Mouse (Mus musculus) kidney, postnatal 0 days (tissue): Measurements from ENCODE around the gene 1700016C15Rik. TPM values are rescaled to one million over a fixed set of nuclear protein-coding genes. Genes with fewer than 3 reads are reported as not detected.
A peak's percentile ranks its signal among the peaks of the same experiment; 100 is the strongest.

ENCODE experiments used
- ATAC-seq: fragments of 200-750 bp; cut with Nextera tagmentation; replicated peaks from 2 replicates; pipeline ENCODE4 v1.8.0; 2017; ENCODE audit warnings: low read depth, moderate number of reproducible peaks, moderate TSS enrichment, moderate library complexity; ENCODE audit not compliant: low FRiP score
- DNase-seq: peaks from one replicate; pipeline ENCODE4 v3.0.0-alpha.2; 2016; ENCODE audit warnings: low spot score
- H3K27ac ChIP-seq: fragments of 300-500 bp; sonication (generic); 2 replicates; pipeline ENCODE4 v1.5.1; 2014; ENCODE audit warnings: mild to moderate bottlenecking
- H3K27me3 ChIP-seq: fragments of 300-500 bp; sonication (generic); 2 replicates; pipeline ENCODE4 v1.6.1; 2014; ENCODE audit warnings: low read length, mixed read lengths; ENCODE audit not compliant: insufficient read depth
- H3K36me3 ChIP-seq: fragments of 300-500 bp; sonication (generic); 2 replicates; pipeline ENCODE4 v1.6.1; 2014; ENCODE audit warnings: low read length, mixed read lengths; ENCODE audit not compliant: insufficient read depth
- H3K4me1 ChIP-seq: fragments of 300-500 bp; sonication (generic); replicated peaks from 2 replicates; pipeline ENCODE4 v1.6.1; 2014; ENCODE audit warnings: antibody characterized with exemption, low read length, mixed read lengths; ENCODE audit not compliant: insufficient read depth
- H3K4me2 ChIP-seq: fragments of 300-500 bp; sonication (generic); 2 replicates; pipeline ENCODE4 v1.6.1; 2014; ENCODE audit warnings: mild to moderate bottlenecking, low read length, moderate library complexity, mixed read lengths
- H3K4me3 ChIP-seq: fragments of 300-500 bp; sonication (generic); replicated peaks from 2 replicates; pipeline ENCODE4 v1.5.1; 2014; ENCODE audit warnings: low read depth, low read length
- H3K9ac ChIP-seq: fragments of 300-500 bp; sonication (generic); 2 replicates; pipeline ENCODE4 v1.6.1; 2014; ENCODE audit warnings: low read depth, low read length
- H3K9me3 ChIP-seq: fragments of 300-500 bp; sonication (generic); replicated peaks from 2 replicates; pipeline ENCODE4 v1.6.1; 2016; ENCODE audit warnings: low read length, inconsistent platforms, mixed read lengths
- CTCF ChIP-seq: IDR thresholded peaks from 2 replicates; pipeline ENCODE4 v1.5.1; 2016; ENCODE audit warnings: antibody characterized with exemption, low read depth, mild to moderate bottlenecking, moderate library complexity
- WGBS: fragments of 180-500 bp; shearing (Covaris S2); extraction: QIAGEN DNeasy Blood & Tissue Kit; methylation state at CpG from one replicate; pipeline ENCODE4 v1.1.7; 2014; 5-methylcytosine and 5-hydroxymethylcytosine counted together
- polyA plus RNA-seq: library from polyadenylated mRNA; unstranded; fragments of >200 nt; fragmentation: Nextera tagmentation; extraction: Ambion mirVana; gene quantifications from 2 replicates; pipeline ENCODE4 v1.2.1, GENCODE M21; 2015

Gene 1700016C15Rik
- 6.3 and 9.1 TPM in 2 replicates for polyA plus RNA-seq

GRCm38 (mm10) chr1:177729043-177730024 is at the start of gene 1700016C15Rik:
1700016C15Rik (plus strand) TSS chr1:177729814.
- no peaks in the 10 kb centered on the region for H3K9me3 ChIP-seq
- DNase-seq (no peak), ATAC-seq (no peak)
- H3K27ac ChIP-seq: no peak within 1 kb of the TSS
- H3K4me2 ChIP-seq: no peak within 1 kb of the TSS
- H3K27me3 ChIP-seq: no peaks in the 10 kb centered on the region
- H3K4me3 ChIP-seq: no peak within 1 kb of the TSS
- no peak for TF ChIP-seq CTCF
- 72% methylated on average over 11 of the region's 11 CpGs for WGBS
- H3K9ac ChIP-seq: no peak within 1 kb of the TSS
- no peaks in the 10 kb centered on the region for H3K4me1 ChIP-seq
- no peaks in the 10 kb centered on the region for H3K36me3 ChIP-seq

- DNase-seq (no peak), ATAC-seq (no peak; the same call in 1 of the 2 replicates)
- H3K4me1 ChIP-seq: no peaks in the 10 kb centered on the region
- no peaks in the 10 kb centered on the region for H3K9me3 ChIP-seq
- H3K4me3 ChIP-seq: no peak overlapping the region
- no peak overlapping the region for H3K9ac ChIP-seq
- H3K27me3 ChIP-seq: no peaks in the 10 kb centered on the region
- H3K27ac ChIP-seq: no peak overlapping the region
- WGBS: 73% methylated on average over 11 of the region's 11 CpGs
- H3K36me3 ChIP-seq: no peaks in the 10 kb centered on the region
- no peak for TF ChIP-seq CTCF
- no peak overlapping the region for H3K4me2 ChIP-seq
Observed at GRCm38 (mm10) chr1:177681239-177681638, 48.4 kb upstream of the 1700016C15Rik start.

GRCm38 (mm10) chr1:177683931-177684836 is 45.4 kb upstream of the 1700016C15Rik start:
- no peak overlapping the region for H3K27ac ChIP-seq
- H3K4me1 ChIP-seq: no peaks in the 10 kb centered on the region
- H3K36me3 ChIP-seq: no peaks in the 10 kb centered on the region
- H3K27me3 ChIP-seq: no peaks in the 10 kb centered on the region
- H3K4me2 ChIP-seq: no peak overlapping the region
- ATAC-seq (no peak), DNase-seq (no peak)
- no peaks in the 10 kb centered on the region for H3K9me3 ChIP-seq
- no peak overlapping the region for H3K4me3 ChIP-seq
- WGBS: 63% methylated on average over 18 of the region's 18 CpGs
- TF ChIP-seq CTCF: no peak
- H3K9ac ChIP-seq: no peak overlapping the region

GRCm38 (mm10) chr1:177684901-177685300 is 44.7 kb upstream of the 1700016C15Rik start:
- no peak overlapping the region for H3K4me3 ChIP-seq
- H3K9me3 ChIP-seq: no peaks in the 10 kb centered on the region
- H3K4me1 ChIP-seq: no peaks in the 10 kb centered on the region
- no peaks in the 10 kb centered on the region for H3K27me3 ChIP-seq
- DNase-seq (peak; percentile 85), ATAC-seq (no peak; the same call in 1 of the 2 replicates)
- TF ChIP-seq CTCF: peak; percentile 75
- no peak overlapping the region for H3K4me2 ChIP-seq
- no peak overlapping the region for H3K9ac ChIP-seq
- 4% methylated on average over 3 of the region's 3 CpGs for WGBS
- no peaks in the 10 kb centered on the region for H3K36me3 ChIP-seq
- H3K27ac ChIP-seq: no peak overlapping the region

- H3K4me2 ChIP-seq: no peak overlapping the region
- no peaks in the 10 kb centered on the region for H3K4me1 ChIP-seq
- H3K36me3 ChIP-seq: no peaks in the 10 kb centered on the region
- H3K4me3 ChIP-seq: no peak overlapping the region
- 73% methylated on average over 3 of the region's 3 CpGs for WGBS
- ATAC-seq (no peak), DNase-seq (no peak)
- no peak overlapping the region for H3K9ac ChIP-seq
- H3K27ac ChIP-seq: no peak overlapping the region
- no peaks in the 10 kb centered on the region for H3K9me3 ChIP-seq
- no peak for TF ChIP-seq CTCF
- no peaks in the 10 kb centered on the region for H3K27me3 ChIP-seq
Observed at GRCm38 (mm10) chr1:177686137-177686536, 43.5 kb upstream of the 1700016C15Rik start.

- no peaks in the 10 kb centered on the region for H3K9me3 ChIP-seq
- H3K9ac ChIP-seq: no peak overlapping the region
- H3K4me2 ChIP-seq: no peak overlapping the region
- H3K4me1 ChIP-seq: no peaks in the 10 kb centered on the region
- no peak overlapping the region for H3K27ac ChIP-seq
- H3K4me3 ChIP-seq: no peak overlapping the region
- no peaks in the 10 kb centered on the region for H3K36me3 ChIP-seq
- WGBS: 67% methylated on average over 5 of the region's 5 CpGs
- DNase-seq (no peak), ATAC-seq (no peak)
- TF ChIP-seq CTCF: no peak
- H3K27me3 ChIP-seq: no peaks in the 10 kb centered on the region
Observed at GRCm38 (mm10) chr1:177686982-177687381, 42.6 kb upstream of the 1700016C15Rik start.
